Mouse (Mus musculus) small intestine, adult 2 months (tissue): Measurements from ENCODE around the gene Msi2. TPM values are rescaled to one million over a fixed set of nuclear protein-coding genes. Genes with fewer than 3 reads are reported as not detected.

Source experiments
- H3K27ac ChIP-seq: fragments of 200-500 bp; 2 replicates; pipeline ENCODE4 v1.5.1; 2012; ENCODE audit warnings: low read depth, low read length, control low read depth, inconsistent platforms; ENCODE audit not compliant: insufficient read depth
- H3K27me3 ChIP-seq: fragments of 200-500 bp; 2 replicates; pipeline ENCODE4 v1.6.1; 2012; ENCODE audit warnings: mild to moderate bottlenecking, moderate library complexity, low read length, inconsistent platforms; ENCODE audit not compliant: control insufficient read depth, insufficient read depth
- H3K36me3 ChIP-seq: fragments of 200-500 bp; 2 replicates; pipeline ENCODE4 v1.6.1; 2012; ENCODE audit warnings: mild to moderate bottlenecking, low read length, control low read depth, inconsistent platforms; ENCODE audit not compliant: control insufficient read depth, insufficient read depth
- H3K4me1 ChIP-seq: fragments of 200-500 bp; 2 replicates; pipeline ENCODE4 v1.6.1; 2012; ENCODE audit warnings: low read length, inconsistent platforms, mixed read lengths; ENCODE audit not compliant: control insufficient read depth, insufficient read depth, insufficient read length
- H3K4me3 ChIP-seq: fragments of 200-500 bp; 2 replicates; pipeline ENCODE4 v1.5.1; 2012; ENCODE audit warnings: low read depth, mild to moderate bottlenecking, control low read depth, inconsistent platforms, low read length, moderate library complexity
- CTCF ChIP-seq: fragments of 200-500 bp; IDR thresholded peaks from 2 replicates; pipeline ENCODE4 v1.5.1; 2012; ENCODE audit warnings: low read depth, mild to moderate bottlenecking, control low read depth, inconsistent platforms, low read length, moderate library complexity, mixed read lengths; ENCODE audit not compliant: insufficient replicate concordance, insufficient read length; ENCODE audit errors: extremely low read depth
- POLR2A ChIP-seq: fragments of 200-500 bp; IDR thresholded peaks from 2 replicates; pipeline ENCODE4 v1.6.1; 2012; ENCODE audit warnings: low read depth, mild to moderate bottlenecking, control low read depth, inconsistent platforms, low read length, moderate library complexity
- WGBS: fragments of 180-500 bp; shearing (Covaris S2); methylation state at CpG from one replicate; pipeline ENCODE4 v1.1.7; 2018; 5-methylcytosine and 5-hydroxymethylcytosine counted together
- polyA plus RNA-seq: library from polyadenylated mRNA; depleted of rRNA; stranded (reverse); fragments of >200 nt; gene quantifications from 2 replicates; pipeline ENCODE4 v1.2.3, GENCODE M21; 2012

The Msi2 gene
- polyA plus RNA-seq, 1 experiment = 8.8 TPM

DNA sequence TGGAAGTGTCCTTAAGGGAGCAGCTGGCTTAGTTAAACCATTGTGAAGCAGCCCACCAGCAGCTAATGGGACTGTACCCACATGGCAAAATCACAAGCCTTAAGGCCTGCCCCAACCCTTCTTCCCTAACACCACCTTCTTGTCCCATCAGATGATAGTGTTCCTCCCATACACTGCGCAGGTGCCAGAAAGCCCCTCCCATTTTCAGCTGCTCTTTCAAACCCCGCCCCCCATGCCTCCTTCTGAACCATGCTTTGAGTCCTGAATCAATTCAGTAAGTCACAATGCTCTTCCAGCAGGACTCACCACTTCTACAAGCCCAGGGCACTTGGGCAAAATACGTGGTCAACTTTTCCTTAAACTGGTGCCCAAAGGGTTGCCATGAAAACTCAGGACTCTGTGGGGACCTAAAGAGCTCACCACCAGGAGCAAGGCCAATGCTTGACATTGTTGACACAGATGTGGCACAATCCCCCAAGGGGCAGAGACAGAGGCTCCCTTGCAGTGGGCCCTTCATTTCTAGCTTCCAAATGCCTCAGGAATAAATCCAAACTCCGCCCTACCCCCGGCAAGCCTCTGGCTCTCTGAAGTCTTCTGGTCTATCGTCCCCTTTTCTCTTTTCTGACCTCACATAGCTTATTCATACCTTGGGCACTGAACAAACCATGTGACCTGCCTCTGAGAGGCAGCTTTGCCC lies 169.3 kb downstream of the Msi2 start:
- Histone ChIP-seq H3K36me3 (no peaks in the 10 kb centered on the region), H3K4me1 (peaks cover 13% of the 10 kb centered on the region), H3K27me3 (no peaks in the 10 kb centered on the region), H3K4me3 (no peak overlapping the region), H3K27ac (no peak overlapping the region)
- WGBS = 84% methylated on average over 6 of the region's 6 CpGs
- TF ChIP-seq POLR2A = no peak
- no peak for TF ChIP-seq CTCF

DNA sequence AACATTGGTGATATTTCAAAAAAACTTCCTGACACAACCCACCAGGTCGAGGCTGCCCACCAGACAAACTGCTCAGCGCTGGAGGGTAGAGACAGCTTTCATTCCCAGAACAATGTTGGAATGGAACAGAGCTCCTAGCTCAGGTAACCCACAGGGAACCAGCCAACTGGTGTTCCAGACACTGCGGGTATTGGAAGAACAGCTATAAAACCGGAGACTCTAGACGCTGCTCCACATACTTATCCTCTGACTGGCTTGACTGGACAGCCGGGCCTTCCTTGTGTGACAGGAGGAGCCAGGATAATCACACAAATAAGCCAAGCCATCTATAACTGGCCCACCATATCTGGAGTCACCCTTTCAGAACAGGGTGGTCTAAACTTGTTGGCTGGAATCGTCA lies 169.9 kb downstream of the Msi2 start:
- H3K4me1 ChIP-seq = peaks cover 10% of the 10 kb centered on the region
- no peak overlapping the region for H3K4me3 ChIP-seq
- no peak overlapping the region for H3K27ac ChIP-seq
- no peak for TF ChIP-seq CTCF
- no peak for TF ChIP-seq POLR2A
- no peaks in the 10 kb centered on the region for H3K27me3 ChIP-seq
- WGBS = 87% methylated on average over 7 of the region's 7 CpGs
- no peaks in the 10 kb centered on the region for H3K36me3 ChIP-seq

GRCm38 (mm10) chr11:88543771-88544170 lies 174.5 kb downstream of the Msi2 start:
- TF ChIP-seq POLR2A (no peak), CTCF (no peak)
- no peak overlapping the region for H3K27ac ChIP-seq
- no peaks in the 10 kb centered on the region for H3K27me3 ChIP-seq
- H3K4me3 ChIP-seq = no peak overlapping the region
- no peaks in the 10 kb centered on the region for H3K36me3 ChIP-seq
- H3K4me1 ChIP-seq = peaks cover 6% of the 10 kb centered on the region; the same call in 1 of the 2 replicates
- 95% methylated on average over 6 of the region's 6 CpGs for WGBS

- Histone ChIP-seq H3K36me3 (no peaks in the 10 kb centered on the region), H3K27me3 (no peaks in the 10 kb centered on the region), H3K27ac (no peak overlapping the region), H3K4me3 (no peak overlapping the region), H3K4me1 (peaks cover 6% of the 10 kb centered on the region; the same call in 1 of the 2 replicates)
- WGBS = 78% methylated on average over 3 of the region's 3 CpGs
- TF ChIP-seq POLR2A (no peak), CTCF (no peak)
Observed at GRCm38 (mm10) chr11:88542817-88543216, 175.5 kb downstream of the Msi2 start.

DNA sequence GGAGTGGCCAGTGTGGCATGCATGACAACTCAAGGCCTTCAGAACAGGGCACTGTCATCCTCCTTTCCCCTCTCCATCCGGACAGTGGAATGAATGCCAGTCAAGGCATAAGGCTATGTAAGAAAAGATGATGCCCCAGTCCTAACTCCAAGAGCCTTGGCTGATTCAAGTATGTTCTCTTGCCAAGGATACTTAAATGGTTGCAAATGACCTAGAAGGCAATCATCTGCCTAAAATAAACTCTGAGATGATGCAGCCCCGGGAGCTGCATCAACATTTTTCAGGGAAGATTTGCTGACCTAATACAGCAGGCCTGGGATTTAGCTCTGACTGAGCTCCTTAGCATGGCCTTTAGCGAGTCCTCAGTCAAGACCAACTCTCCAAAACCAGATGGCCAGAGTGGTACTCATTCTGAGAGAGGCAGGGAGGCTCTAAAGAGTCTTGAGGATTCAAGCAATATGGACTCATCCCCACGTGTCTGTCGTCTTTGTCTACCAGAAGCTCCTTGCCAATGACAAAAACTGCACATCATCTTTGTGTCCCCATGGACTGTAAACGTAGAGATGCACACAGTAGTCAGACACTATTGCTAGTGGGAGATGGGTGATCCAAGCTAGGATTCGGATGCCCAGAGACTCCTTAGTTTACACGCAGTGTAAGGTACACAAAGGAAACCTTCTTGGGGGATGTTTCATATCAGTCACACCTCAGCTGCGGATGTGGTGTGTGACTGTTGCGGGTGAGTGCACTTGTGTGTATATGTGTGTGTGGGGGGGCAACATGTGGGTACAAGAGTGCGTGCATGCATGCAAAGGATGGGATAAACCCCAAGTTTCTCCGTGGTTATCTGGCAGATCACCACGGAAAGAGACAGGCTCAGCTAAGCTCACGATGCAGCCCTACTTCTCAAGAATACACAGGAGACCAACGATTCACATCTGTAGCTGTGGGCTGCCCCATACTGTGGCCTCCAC lies 176.4 kb downstream of the Msi2 start:
- H3K4me1 ChIP-seq = peaks cover 6% of the 10 kb centered on the region; the same call in 1 of the 2 replicates
- 79% methylated on average over 15 of the region's 15 CpGs for WGBS
- no peaks in the 10 kb centered on the region for H3K36me3 ChIP-seq
- no peak overlapping the region for H3K27ac ChIP-seq
- H3K27me3 ChIP-seq = no peaks in the 10 kb centered on the region
- TF ChIP-seq POLR2A (no peak), CTCF (no peak)
- no peak overlapping the region for H3K4me3 ChIP-seq

- H3K27me3 ChIP-seq = no peaks in the 10 kb centered on the region
- no peaks in the 10 kb centered on the region for H3K36me3 ChIP-seq
- 74% methylated on average over 8 of the region's 8 CpGs for WGBS
- TF ChIP-seq POLR2A = no peak
- TF ChIP-seq CTCF = no peak
- no peak overlapping the region for H3K4me3 ChIP-seq
- peaks cover 6% of the 10 kb centered on the region; the same call in 1 of the 2 replicates for H3K4me1 ChIP-seq
- no peak overlapping the region for H3K27ac ChIP-seq
Observed at GRCm38 (mm10) chr11:88539637-88540478, 178.5 kb downstream of the Msi2 start.
